Mouse (Mus musculus) 3134 (cell line): ENCODE measurements around the gene Fras1.

Experiments used
- DNase-seq: peaks from one replicate; pipeline ENCODE4 v3.0.0-alpha.2; 2011; ENCODE audit warnings: low spot score; ENCODE audit not compliant: insufficient read length; ENCODE audit errors: extremely low read depth

Gene Fras1

GRCm38 (mm10) chr5:96402555-96402954, 28.8 kb downstream of the Fras1 start:
- DNase-seq: no peak

- DNase-seq: no peak
Measured at GRCm38 (mm10) chr5:96405139-96405842, 31.5 kb downstream of the Fras1 start.

DNA sequence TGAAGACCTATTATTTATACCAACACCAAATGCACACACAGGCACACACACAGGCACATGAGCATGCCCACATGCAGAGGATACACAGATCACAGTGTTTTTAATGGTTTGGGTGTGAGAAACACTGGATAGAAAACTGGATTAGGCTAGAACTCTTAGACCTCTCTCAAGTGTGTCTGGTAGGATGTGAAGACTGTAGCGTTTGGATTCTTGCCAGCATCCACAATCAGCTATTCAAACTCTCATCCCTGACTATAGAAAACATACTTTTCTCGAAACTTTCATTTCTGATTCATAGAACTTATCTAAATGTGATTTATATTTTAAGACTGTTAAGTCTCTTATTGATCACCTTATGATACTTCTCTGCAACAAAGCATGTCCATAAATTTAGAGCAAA, 34.5 kb downstream of the Fras1 start:
- no peak for DNase-seq

- DNase-seq: no peak
Measured at GRCm38 (mm10) chr5:96412754-96413394, 39.1 kb downstream of the Fras1 start.

DNA sequence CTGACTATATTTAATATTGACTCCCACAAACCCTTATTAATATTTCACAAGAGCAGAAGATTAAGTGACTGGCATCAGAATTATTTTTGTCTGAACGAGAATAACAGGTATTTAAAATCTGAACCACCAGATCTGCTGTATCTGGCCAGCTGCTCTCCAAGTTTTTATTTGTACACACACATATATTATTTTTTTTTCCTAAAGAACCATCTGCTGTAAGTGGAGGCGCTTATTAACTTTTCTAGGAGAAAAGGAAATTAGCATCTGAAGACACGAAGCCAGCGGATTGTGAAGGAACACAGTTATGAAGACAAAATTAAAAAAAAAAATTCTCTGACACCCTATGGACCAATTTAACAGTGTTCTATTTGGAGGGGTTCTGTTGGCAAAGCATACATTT, 43.4 kb downstream of the Fras1 start:
- no peak for DNase-seq

DNA sequence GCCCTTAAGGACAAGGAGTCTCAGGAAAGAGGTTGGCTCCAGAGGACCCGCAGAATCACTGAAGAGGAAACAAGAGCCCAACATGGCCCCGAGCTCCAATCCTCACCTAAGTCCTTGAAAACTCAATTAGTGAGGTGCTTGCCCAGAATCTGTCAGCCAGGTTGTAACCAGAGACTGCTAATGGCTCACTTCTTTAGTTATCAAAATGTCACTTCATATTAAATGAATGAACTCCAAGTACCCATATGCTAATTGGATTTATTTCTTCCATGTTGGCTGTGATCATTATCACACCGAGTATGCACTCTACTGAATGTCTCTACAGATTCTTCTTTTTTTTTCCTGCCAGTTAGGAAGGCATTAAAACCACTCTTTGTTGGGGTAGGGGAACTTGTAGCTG, 47.8 kb downstream of the Fras1 start:
- DNase-seq: no peak

GRCm38 (mm10) chr5:96422716-96423115, 49.0 kb downstream of the Fras1 start:
- no peak for DNase-seq

DNA sequence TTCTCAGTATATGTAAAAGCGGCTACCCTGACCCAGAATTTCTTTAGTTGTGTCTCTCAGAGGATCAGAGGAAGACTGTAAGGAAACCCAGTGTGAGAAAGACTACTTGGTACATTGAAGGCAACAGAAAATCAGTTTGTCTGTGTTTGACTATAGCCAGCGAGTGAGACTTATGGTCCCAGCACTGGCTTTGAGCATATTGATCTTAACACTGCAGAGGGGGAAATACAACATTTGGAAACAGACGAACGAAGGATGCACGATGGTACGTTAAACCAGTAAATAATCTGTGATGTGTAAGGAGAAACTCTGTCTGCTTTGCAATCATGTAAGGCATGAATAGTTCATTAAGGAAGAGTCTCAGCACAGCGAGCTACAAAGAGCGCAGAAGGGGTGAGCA, 51.6 kb downstream of the Fras1 start:
- DNase-seq: no peak

- DNase-seq: no peak
Measured at GRCm38 (mm10) chr5:96429532-96430141, 55.9 kb downstream of the Fras1 start.

- DNase-seq: no peak
Measured at GRCm38 (mm10) chr5:96437870-96438269, 64.1 kb downstream of the Fras1 start.

DNA sequence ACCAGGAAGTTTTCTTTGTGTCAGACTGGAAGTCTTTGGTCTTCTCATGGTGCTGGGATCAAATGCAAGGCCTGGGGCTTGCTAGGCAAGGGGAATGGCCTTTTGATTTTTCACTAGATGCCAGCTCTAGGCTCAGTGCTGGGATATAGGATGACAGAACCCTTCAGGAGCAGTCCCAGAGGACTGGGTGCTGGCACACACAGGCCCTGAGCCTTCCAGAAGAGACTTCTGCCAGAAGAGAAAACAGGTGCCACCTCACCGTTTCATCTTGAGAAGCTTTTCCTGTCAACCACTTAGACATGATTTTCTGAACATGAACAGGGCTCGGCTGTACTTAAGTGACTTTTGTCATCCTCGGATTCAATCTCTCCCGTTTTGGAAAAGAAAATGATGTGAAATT, 66.1 kb downstream of the Fras1 start:
- DNase-seq: no peak

GRCm38 (mm10) chr5:96447460-96447859, 73.7 kb downstream of the Fras1 start:
- no peak for DNase-seq

GRCm38 (mm10) chr5:96452027-96452426, 78.3 kb downstream of the Fras1 start:
- DNase-seq: no peak

DNA sequence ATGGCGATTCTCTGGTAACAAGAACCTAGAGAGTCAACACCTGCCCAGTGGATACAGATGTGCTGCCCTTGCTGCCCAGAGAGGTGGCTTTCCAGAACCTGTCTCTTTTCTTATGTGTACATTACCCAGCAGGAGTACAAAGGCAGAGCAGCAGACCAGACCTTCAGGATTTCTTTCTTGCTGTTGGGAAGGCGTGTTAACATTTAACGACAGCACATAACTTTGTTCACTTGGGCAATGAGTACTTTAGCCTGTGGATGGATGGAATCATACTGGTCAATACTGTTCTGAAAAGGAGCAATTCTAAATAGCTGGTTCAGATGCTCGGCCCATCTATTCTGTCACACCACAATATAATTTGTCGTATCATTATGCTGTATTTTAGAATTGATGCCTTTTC, 79.6 kb downstream of the Fras1 start:
- no peak for DNase-seq

- DNase-seq: no peak
Measured at GRCm38 (mm10) chr5:96454422-96454821, 80.7 kb downstream of the Fras1 start.

- DNase-seq: no peak
Measured at GRCm38 (mm10) chr5:96455241-96455640, 81.5 kb downstream of the Fras1 start.

DNA sequence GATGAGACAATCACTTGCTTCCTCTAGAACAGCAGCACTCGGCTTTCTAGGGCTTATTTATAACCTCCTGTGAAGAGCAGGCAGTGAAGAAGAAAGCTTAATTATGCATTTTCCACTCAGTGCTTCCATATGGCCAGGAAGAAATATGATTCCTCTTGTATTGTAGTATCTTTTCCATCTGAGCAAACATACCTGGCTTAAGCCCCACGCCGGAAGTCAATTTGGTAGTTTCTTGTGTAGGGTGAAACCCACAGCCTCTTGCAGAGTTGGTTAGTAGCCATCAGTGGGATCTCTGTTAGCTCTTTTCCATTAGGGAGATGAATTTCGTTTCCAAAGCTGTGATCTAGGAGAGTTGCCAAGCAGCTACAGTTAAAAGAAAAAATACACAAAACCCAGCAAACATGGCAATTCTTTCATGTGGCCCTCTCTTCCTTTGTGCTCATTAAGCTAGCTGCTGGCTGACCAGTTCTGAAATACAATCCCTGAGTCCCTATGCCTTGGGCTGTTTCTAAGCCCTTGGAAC, 83.7 kb downstream of the Fras1 start:
- no peak for DNase-seq

- no peak for DNase-seq
Measured at GRCm38 (mm10) chr5:96459605-96460004, 85.8 kb downstream of the Fras1 start.

DNA sequence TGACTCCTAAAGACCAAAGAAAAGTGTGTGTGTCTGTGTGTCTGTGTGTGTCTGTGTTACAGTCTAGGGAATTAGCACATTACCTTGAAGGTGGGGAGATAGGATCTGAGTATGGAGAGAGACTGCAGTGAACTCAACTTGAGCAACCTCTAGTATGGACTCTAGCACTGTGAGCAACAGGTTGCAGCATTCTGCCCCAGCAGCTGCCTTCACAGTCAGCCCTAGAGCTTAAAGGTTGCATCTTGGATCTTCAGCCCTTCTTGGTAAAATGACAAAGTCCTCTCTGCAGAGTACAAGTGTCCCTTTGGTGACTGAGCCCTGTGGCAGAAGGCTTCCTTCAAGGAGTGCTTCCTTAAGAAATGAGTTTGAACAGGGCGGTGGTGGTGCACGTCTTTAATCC, 88.4 kb downstream of the Fras1 start:
- no peak for DNase-seq

- no peak for DNase-seq
Measured at GRCm38 (mm10) chr5:96466461-96466860, 92.7 kb downstream of the Fras1 start.

- DNase-seq: no peak
Measured at GRCm38 (mm10) chr5:96471995-96472394, 98.2 kb downstream of the Fras1 start.

GRCm38 (mm10) chr5:96475488-96475887, 101.7 kb downstream of the Fras1 start:
- no peak for DNase-seq
